Mouse (Mus musculus) hindbrain, postnatal 0 days (tissue): ENCODE measurements around the gene Hspg2. TPM values are rescaled to one million over a fixed set of nuclear protein-coding genes. Genes with fewer than 3 reads are reported as not detected.

Experiments used
- ATAC-seq: fragments of 200-750 bp; cut with Nextera tagmentation; 2 replicates; pipeline ENCODE4 v1.8.0; 2017; ENCODE audit warnings: mild to moderate bottlenecking, moderate TSS enrichment, moderate library complexity
- DNase-seq: peaks from one replicate; pipeline ENCODE4 v3.0.0-alpha.2; 2015; ENCODE audit warnings: low spot score
- H3K27ac ChIP-seq: fragments of 300-500 bp; sonication (generic); 2 replicates; pipeline ENCODE4 v1.5.1; 2014; ENCODE audit warnings: mild to moderate bottlenecking
- H3K27me3 ChIP-seq: fragments of 300-500 bp; sonication (generic); 2 replicates; pipeline ENCODE4 v1.6.1; 2014; ENCODE audit warnings: low read length, mixed read lengths; ENCODE audit not compliant: insufficient read depth
- H3K36me3 ChIP-seq: fragments of 300-500 bp; sonication (generic); 2 replicates; pipeline ENCODE4 v1.6.1; 2014; ENCODE audit warnings: low read length, mixed read lengths; ENCODE audit not compliant: insufficient read depth
- H3K4me1 ChIP-seq: fragments of 300-500 bp; sonication (generic); 2 replicates; pipeline ENCODE4 v1.6.1; 2014; ENCODE audit warnings: antibody characterized with exemption, low read length, mixed read lengths; ENCODE audit not compliant: insufficient read depth
- H3K4me2 ChIP-seq: fragments of 300-500 bp; sonication (generic); 2 replicates; pipeline ENCODE4 v1.6.1; 2014; ENCODE audit warnings: low read depth, mild to moderate bottlenecking, low read length, moderate library complexity, mixed read lengths
- H3K4me3 ChIP-seq: fragments of 300-500 bp; sonication (generic); 2 replicates; pipeline ENCODE4 v1.5.1; 2014; ENCODE audit warnings: low read length
- H3K9ac ChIP-seq: fragments of 300-500 bp; sonication (generic); replicated peaks from 2 replicates; pipeline ENCODE4 v1.6.1; 2014; ENCODE audit warnings: mild to moderate bottlenecking, low read length, moderate library complexity, mixed read lengths
- H3K9me3 ChIP-seq: fragments of 300-500 bp; sonication (generic); 2 replicates; pipeline ENCODE4 v1.6.1; 2016; ENCODE audit warnings: low read length, mixed read lengths
- CTCF ChIP-seq: IDR thresholded peaks from 2 replicates; pipeline ENCODE4 v1.5.1; 2016; ENCODE audit warnings: antibody characterized with exemption, control low read depth, low read depth
- WGBS: fragments of 180-500 bp; shearing (Covaris S2); extraction: QIAGEN DNeasy Blood & Tissue Kit; methylation state at CpG from one replicate; pipeline ENCODE4 v1.1.7; 2014; 5-methylcytosine and 5-hydroxymethylcytosine counted together
- polyA plus RNA-seq: library from polyadenylated mRNA; unstranded; fragments of >200 nt; fragmentation: Nextera tagmentation; extraction: Ambion mirVana; gene quantifications from 2 replicates; pipeline ENCODE4 v1.2.1, GENCODE M21; 2015
- total RNA-seq: library from RNA; depleted of rRNA; stranded (reverse); fragments of >200 nt; gene quantifications from 2 replicates; pipeline ENCODE4 v1.2.3, GENCODE M21; 2014

Gene Hspg2
- total and polyA plus RNA-seq, 2 experiments from 2014 or later, result 3.7 to 37.8 TPM

DNA sequence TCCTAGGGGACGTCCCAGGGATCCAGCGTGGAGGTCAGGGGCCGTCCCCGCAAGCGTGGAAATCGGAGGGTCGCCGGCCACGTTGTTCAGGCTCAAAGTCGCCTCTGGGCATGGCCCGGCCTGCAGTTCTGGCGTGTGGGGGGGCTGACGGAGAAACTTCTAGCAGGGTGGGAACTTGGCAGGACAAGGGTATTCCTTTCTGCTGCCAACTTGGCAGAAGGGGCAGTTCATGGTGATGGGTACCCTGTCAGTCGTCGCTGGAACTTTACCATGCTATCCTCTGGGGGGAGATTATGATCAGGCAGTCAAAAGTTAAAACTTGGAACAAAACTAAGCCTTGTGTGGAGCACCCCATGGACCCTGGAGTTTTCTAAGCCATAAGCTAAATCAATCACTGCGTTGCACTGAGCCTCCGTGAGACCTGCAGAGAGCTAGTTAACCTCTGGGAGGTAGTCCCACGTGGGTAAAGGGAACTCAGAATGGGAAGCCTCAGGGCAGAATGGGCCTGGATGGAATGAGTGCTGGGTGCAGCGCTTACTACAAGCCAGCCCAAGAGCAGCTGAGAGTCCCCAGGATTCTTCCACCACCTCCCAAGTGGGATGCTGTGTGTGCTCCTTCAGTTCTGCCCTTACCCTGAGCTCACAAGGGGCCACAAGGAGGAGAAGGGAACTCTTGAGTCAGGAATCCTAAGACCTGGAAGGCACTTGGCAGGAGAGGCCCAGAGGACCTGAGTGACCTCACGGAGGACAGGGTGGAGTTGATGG lies 694 bp downstream of the Hspg2 start:
- TF ChIP-seq CTCF, result no peak

DNA sequence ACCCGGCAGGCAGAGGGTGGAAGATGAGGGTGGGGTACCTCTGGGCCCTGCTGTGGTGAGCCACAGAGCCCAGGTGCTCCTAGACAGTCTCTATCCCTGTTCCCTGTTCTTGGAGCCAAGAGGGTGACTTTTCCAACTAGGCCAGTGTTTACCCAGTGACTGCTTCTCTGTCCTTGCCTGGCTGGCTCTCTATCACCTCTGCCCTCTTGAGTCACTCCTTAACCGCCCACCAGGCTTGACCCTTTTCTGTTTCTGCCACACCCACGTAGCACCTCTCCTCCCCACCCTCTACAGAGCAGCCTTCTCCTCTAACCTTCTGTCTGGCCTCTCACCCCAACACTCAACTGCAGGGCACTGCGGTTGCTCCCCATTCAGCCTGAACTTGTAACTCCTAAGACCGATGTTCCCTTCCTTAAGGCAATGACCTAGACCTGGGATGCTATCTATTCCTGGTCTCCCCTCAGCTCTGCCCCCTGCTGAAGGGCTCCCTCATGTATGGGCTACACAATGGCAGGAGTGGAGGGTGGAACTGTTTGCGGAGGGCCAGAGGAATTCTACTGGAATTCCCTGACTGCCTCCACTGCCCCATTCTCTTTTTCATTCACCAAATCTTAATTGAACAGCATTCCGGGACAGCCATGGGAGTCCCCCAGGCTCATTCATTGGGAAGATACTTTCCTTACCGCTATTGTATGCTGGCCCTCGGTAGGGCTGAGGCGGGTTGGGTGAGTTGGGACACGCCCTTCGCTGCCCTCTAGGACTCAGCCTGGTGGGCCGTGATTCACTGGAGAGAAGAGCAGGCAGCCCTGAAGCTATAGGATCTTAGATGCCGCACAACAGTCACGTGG lies 1.5 kb downstream of the Hspg2 start:
- Histone ChIP-seq H3K9ac (peak overlapping the region; percentile 63; the same call in 1 of the 2 replicates), H3K9me3 (no peaks in the 10 kb centered on the region), H3K4me2 (peak overlapping the region; percentile 99), H3K27me3 (no peaks in the 10 kb centered on the region), H3K36me3 (no peaks in the 10 kb centered on the region), H3K27ac (no peak overlapping the region), H3K4me1 (peaks cover 10% of the 10 kb centered on the region), H3K4me3 (peak overlapping the region; percentile 60)
- no peak for TF ChIP-seq CTCF
- DNase-seq, result no peak
- 40% methylated on average over 15 of the region's 15 CpGs for WGBS
- no peak for ATAC-seq

More for the DNA sequence above, 694 bp downstream of the Hspg2 start:
- H3K4me2 ChIP-seq, result peak overlapping the region; percentile 99
- H3K36me3 ChIP-seq, result no peaks in the 10 kb centered on the region
- ATAC-seq, result peak; percentile 52
- DNase-seq, result peak; percentile 77
- H3K27me3 ChIP-seq, result no peaks in the 10 kb centered on the region
- H3K9ac ChIP-seq, result peak overlapping the region; percentile 63
- no peaks in the 10 kb centered on the region for H3K9me3 ChIP-seq
- H3K4me1 ChIP-seq, result peaks cover 10% of the 10 kb centered on the region
- H3K4me3 ChIP-seq, result peak overlapping the region; percentile 60
- peak overlapping the region; percentile 63 for H3K27ac ChIP-seq
- WGBS, result 8% methylated on average over 20 of the region's 20 CpGs

DNA sequence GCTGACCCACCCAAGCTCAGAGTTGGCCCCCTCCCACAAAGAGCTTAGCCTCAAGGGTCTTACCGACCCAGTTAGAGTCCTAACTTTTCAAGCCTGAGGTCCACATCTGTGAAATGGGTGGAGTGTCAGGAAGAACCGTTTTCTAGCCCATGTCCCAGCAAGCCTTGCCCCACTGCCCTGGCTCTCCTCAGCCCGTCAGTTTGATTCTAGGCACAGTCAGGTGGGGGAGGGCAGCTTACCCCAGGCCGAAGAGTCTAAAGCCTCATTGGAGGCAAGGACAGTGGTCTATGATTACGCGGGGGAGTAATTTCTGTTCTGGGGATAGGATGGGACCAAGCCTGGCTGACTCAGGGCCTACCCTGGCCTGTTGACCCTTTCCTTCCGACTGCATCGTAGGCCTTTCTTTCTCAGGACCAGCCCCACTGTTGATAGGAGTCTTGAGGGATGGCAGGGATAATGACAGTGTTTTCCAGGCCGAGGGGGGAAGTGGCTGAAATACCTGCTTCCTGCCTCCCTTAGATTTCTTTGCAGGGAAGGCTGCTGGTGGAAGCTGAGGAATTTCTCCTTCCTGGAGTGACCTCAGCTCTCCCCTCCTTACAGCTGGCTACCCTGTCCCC lies 2.2 kb downstream of the Hspg2 start:
- H3K27ac ChIP-seq, result no peak overlapping the region
- DNase-seq (no peak), ATAC-seq (no peak)
- no peaks in the 10 kb centered on the region for H3K36me3 ChIP-seq
- no peak overlapping the region for H3K9ac ChIP-seq
- 78% methylated on average over 9 of the region's 9 CpGs for WGBS
- peak overlapping the region; percentile 99; the same call in 1 of the 2 replicates for H3K4me2 ChIP-seq
- peaks cover 10% of the 10 kb centered on the region for H3K4me1 ChIP-seq
- H3K4me3 ChIP-seq, result no peak overlapping the region
- H3K27me3 ChIP-seq, result no peaks in the 10 kb centered on the region
- H3K9me3 ChIP-seq, result no peaks in the 10 kb centered on the region
- no peak for TF ChIP-seq CTCF

DNA sequence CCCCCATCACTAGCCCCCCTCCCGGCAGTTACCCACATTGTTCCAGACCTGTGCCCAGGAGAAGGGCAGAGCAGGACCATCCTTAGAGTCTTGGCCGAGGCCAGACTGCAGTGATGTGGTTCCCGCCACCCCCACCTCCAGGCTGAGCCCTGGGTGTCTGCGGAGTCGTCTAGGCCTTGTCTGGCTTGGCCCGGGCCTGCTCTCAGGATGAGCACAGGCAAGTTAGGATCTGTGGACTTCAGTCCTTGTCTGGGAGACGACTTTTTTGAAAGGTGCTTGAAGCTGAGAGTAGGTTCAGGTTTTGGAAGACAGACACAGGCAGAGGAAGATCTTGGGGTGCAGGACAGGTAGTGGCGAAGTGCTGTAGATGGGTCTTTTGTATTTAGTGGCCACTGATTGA lies 2.8 kb downstream of the Hspg2 start:
- Histone ChIP-seq H3K9me3 (no peaks in the 10 kb centered on the region), H3K4me3 (no peak overlapping the region), H3K4me1 (peaks cover 12% of the 10 kb centered on the region), H3K27ac (no peak overlapping the region), H3K4me2 (no peak overlapping the region), H3K9ac (no peak overlapping the region), H3K36me3 (no peaks in the 10 kb centered on the region), H3K27me3 (no peaks in the 10 kb centered on the region)
- ATAC-seq (no peak), DNase-seq (no peak)
- TF ChIP-seq CTCF, result no peak
- 73% methylated on average over 8 of the region's 8 CpGs for WGBS

DNA sequence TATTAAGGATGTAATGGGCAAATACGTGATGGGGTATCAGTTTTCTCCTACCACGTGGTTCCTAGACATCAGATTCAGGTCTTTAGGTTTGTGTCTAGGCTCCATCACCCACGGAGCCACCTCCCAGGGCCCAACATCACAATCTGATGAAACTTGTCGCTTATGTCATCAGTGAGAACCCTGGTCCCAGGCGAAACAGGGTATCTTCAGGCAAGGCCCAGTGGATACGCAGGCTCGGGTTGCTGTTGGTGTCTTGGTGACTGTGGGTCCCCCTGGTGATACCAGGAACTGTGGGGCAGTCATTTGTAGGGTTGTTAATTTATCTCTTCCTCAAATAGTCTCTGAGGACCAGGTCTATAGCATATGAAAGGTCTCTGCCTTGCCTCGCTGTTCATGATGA lies 4.7 kb downstream of the Hspg2 start:
- WGBS, result 92% methylated on average over 8 of the region's 8 CpGs
- ATAC-seq (no peak), DNase-seq (no peak)
- TF ChIP-seq CTCF, result no peak
- Histone ChIP-seq H3K27ac (no peak overlapping the region), H3K27me3 (no peaks in the 10 kb centered on the region), H3K9ac (no peak overlapping the region), H3K4me1 (peaks cover 18% of the 10 kb centered on the region), H3K36me3 (no peaks in the 10 kb centered on the region), H3K4me3 (no peak overlapping the region), H3K9me3 (no peaks in the 10 kb centered on the region), H3K4me2 (no peak overlapping the region)

DNA sequence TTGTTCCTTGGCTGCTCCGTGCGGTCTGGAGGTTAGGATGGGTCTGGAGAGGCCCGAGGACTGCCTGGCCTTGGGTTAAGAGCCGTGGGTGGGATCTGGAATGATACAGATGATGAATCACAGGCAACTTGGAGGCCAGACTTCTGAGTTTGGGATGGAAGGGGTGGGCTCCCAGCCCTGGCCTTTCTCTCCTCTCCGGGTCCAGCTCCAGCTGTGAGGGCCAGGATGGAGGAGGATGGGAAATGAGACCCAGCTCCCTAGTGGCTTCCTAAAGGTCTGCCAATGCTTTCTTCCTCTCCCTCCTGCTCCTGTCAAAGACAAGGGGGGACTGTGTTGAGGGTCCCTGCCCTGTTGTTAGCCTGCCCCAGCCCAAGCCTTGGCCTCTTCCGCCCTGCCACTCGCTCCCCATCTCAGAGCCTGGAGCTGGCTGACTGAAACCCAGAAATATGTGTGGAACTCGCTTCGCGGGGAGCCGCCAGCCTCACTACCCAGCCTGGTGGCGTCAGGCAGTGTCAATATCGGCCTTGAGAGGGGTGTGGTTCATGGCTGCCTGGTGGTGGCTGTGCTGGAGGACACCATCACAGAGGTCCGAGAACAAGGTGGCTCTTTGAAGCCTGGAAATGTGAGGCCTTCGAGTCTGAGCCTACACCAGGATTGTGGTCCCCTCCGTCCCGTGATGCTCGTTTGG lies 5.3 kb downstream of the Hspg2 start:
- no peak for TF ChIP-seq CTCF
- Histone ChIP-seq H3K27ac (no peak overlapping the region), H3K4me2 (no peak overlapping the region), H3K4me3 (no peak overlapping the region), H3K4me1 (peaks cover 18% of the 10 kb centered on the region), H3K36me3 (no peaks in the 10 kb centered on the region), H3K27me3 (no peaks in the 10 kb centered on the region), H3K9me3 (no peaks in the 10 kb centered on the region), H3K9ac (no peak overlapping the region)
- ATAC-seq (no peak), DNase-seq (no peak)
- WGBS, result 77% methylated on average over 18 of the region's 18 CpGs
